Mouse (Mus musculus) C2C12 (cell line): Measurements from ENCODE around the gene Ppfia1.

Experiments used
- CEBPB ChIP-seq: IDR thresholded peaks from one replicate; pipeline ENCODE4 v1.6.1; 2011; ENCODE audit warnings: low read depth, mild to moderate bottlenecking, control low read depth, moderate library complexity
- CTCF ChIP-seq: IDR thresholded peaks from one replicate; pipeline ENCODE4 v1.5.1; 2011; ENCODE audit not compliant: control insufficient read depth, insufficient read depth, insufficient read length
- FOSL1 ChIP-seq: IDR thresholded peaks from one replicate; pipeline ENCODE4 v1.8.0; 2011; ENCODE audit warnings: mild to moderate bottlenecking, low read length; ENCODE audit not compliant: poor library complexity, insufficient read depth, severe bottlenecking
- MAX ChIP-seq: IDR thresholded peaks from one replicate; pipeline ENCODE4 v1.6.1; 2011; ENCODE audit warnings: mild to moderate bottlenecking, control low read depth
- MYOD1 ChIP-seq: IDR thresholded peaks from one replicate; pipeline ENCODE4 v1.6.1; 2011; ENCODE audit warnings: low read depth; ENCODE audit not compliant: control insufficient read depth, insufficient read length
- MYOG ChIP-seq: IDR thresholded peaks from one replicate; pipeline ENCODE4 v1.6.1; 2011; ENCODE audit not compliant: control insufficient read depth, insufficient read length; ENCODE audit errors: extremely low read depth
- USF1 ChIP-seq: IDR thresholded peaks from one replicate; pipeline ENCODE4 v1.6.1; 2011; ENCODE audit warnings: low read depth, mild to moderate bottlenecking, control low read depth, moderate library complexity

GRCm38 (mm10) chr7:144461246-144461902 lies 92.2 kb downstream of the Ppfia1 start:
- TF ChIP-seq CTCF (no peak), FOSL1 (no peak), USF1 (no peak), MAX (no peak), CEBPB (no peak), MYOG (no peak), MYOD1 (no peak)
